Mouse (Mus musculus) layer of hippocampus, adult 11-12 months (tissue): ENCODE results near the gene Col8a2.

Experiments
- DNase-seq: peaks from one replicate; pipeline ENCODE4 v3.0.0; 2022; ENCODE audit warnings: low spot score

Col8a2 gene

GRCm38 (mm10) chr4:126331751-126332150 is 45.2 kb downstream of the Col8a2 start:
- DNase-seq = no peak

GRCm38 (mm10) chr4:126332358-126332757 is 45.8 kb downstream of the Col8a2 start:
- no peak for DNase-seq

GRCm38 (mm10) chr4:126339461-126339860 is 52.9 kb downstream of the Col8a2 start:
- no peak for DNase-seq

GRCm38 (mm10) chr4:126343451-126343850 is 56.9 kb downstream of the Col8a2 start:
- no peak for DNase-seq

GRCm38 (mm10) chr4:126360069-126360468 is 73.5 kb downstream of the Col8a2 start:
- no peak for DNase-seq
